Mouse (Mus musculus) liver, postnatal 0 days (tissue): ENCODE measurements at regions not wholly inside any gene's neighbourhood (a gene's known extent, or its start where the extent isn't known, plus 50 kb on each side); places are given as distances from the start of the nearest gene placed in this dataset.

Experiments
- CTCF ChIP-seq: sonication (generic); IDR thresholded peaks from 2 replicates; pipeline ENCODE4 v1.5.1; 2016; ENCODE audit warnings: antibody characterized with exemption, low read depth
- EP300 ChIP-seq: IDR thresholded peaks from 2 replicates; pipeline ENCODE4 v1.6.1; 2016; ENCODE audit warnings: antibody characterized with exemption, low read depth, mild to moderate bottlenecking

- TF ChIP-seq CTCF (no peak), EP300 (no peak)
Measured at GRCm38 (mm10) chr7:37908618-37909130, 114.7 kb downstream of the Uri1 start.
